ENCODE assay signal across 22 mouse cellular contexts in genomic region chr9:77629708-77630107, GRCm38 (mm10). TPM values are rescaled to one million over a fixed set of nuclear protein-coding genes. Genes with fewer than 3 reads are reported as not detected.
DNase-seq lines count a peak whose midpoint lies in the region; ATAC-seq and TF ChIP-seq lines count a peak whose summit lies in the region.
"Had no signal": no experiment of that assay in that cellular context is flagged by ENCODE, and none has a peak within 500 bp of the region (broad histone marks: within the 10 kb centered on the region; RNA-seq: fewer than 3 reads in every experiment).

No protein-coding gene starts in this region.

- no peak for DNase-seq in heart, adult 2 months
- DNase-seq in heart, postnatal 36 days = no peak
- DNase-seq in liver, adult 2 months (ENCODE audit: extremely low read depth, low read depth, low spot score) = peak; percentile 42
- DNase-seq in liver, postnatal 0 days = no peak
- peak; percentile 66 for DNase-seq in skeletal muscle tissue, adult 2 months (ENCODE audit: low read depth, low spot score)
- no peak for DNase-seq in urinary bladder, postnatal 4 days (ENCODE audit: low spot score in 2 of 2)
- DNase-seq: adrenal gland, adult 2 months; adrenal gland, postnatal 25 days; cerebellum, adult 18-20 months; cerebellum, adult 9-11 months; cerebellum, postnatal 36 days; gastrocnemius, postnatal 14 days; kidney, adult 11 months had no signal

- no peak for TF ChIP-seq CTCF in heart, adult 2 months (IDR thresholded peaks at IDR 0.05)
- no peak for TF ChIP-seq CTCF in liver, adult 2 months (IDR thresholded peaks at IDR 0.05; ENCODE audit: low read depth, low read length)
- no peak for TF ChIP-seq CTCF in liver, postnatal 0 days (IDR thresholded peaks at IDR 0.05; ENCODE audit: low read depth)

- no peak for ATAC-seq in heart, embryonic 16.5 days (replicated peaks; ENCODE audit: extremely low read depth, insufficient read depth, low FRiP score)
- ATAC-seq in heart, embryonic 11.5 days (replicated peaks; ENCODE audit: insufficient number of reproducible peaks, low FRiP score, low TSS enrichment) = no peak
- ATAC-seq in liver, postnatal 0 days = no peak
- ATAC-seq: forebrain, embryonic 14.5 days; hindbrain, postnatal 0 days had no signal

- no peak overlapping the region for H3K4me3 ChIP-seq in heart, adult 2 months
- no peak overlapping the region for H3K4me3 ChIP-seq in heart, embryonic 16.5 days (ENCODE audit: low read length)
- H3K4me3 ChIP-seq in heart, embryonic 11.5 days (ENCODE audit: low read depth, low read length) = no peak overlapping the region
- H3K4me3 ChIP-seq in liver, adult 2 months (ENCODE audit: insufficient read depth, low read depth, low read length) = no peak overlapping the region
- no peak overlapping the region for H3K4me3 ChIP-seq in liver, postnatal 0 days (ENCODE audit: low read depth, low read length)
- H3K4me3 ChIP-seq: embryonic facial prominence, embryonic 15.5 days; erythroblast, embryonic 14.5 days; forebrain, embryonic 10.5 days; hindbrain, embryonic 12.5 days had no signal

- H3K27me3 ChIP-seq in heart, adult 2 months (ENCODE audit: control insufficient read depth, insufficient read depth, low read length) = no peaks in the 10 kb centered on the region
- no peaks in the 10 kb centered on the region for H3K27me3 ChIP-seq in heart, embryonic 16.5 days (ENCODE audit: control insufficient read depth, insufficient read depth, low read length)
- H3K27me3 ChIP-seq in heart, embryonic 11.5 days (ENCODE audit: control insufficient read depth, insufficient read depth, low read length) = no peaks in the 10 kb centered on the region
- no peaks in the 10 kb centered on the region for H3K27me3 ChIP-seq in liver, adult 2 months (ENCODE audit: control insufficient read depth, insufficient read depth, low read length)
- no peaks in the 10 kb centered on the region for H3K27me3 ChIP-seq in liver, postnatal 0 days (ENCODE audit: insufficient read depth, low read length)
- H3K27me3 ChIP-seq: embryonic facial prominence, embryonic 15.5 days; hindbrain, embryonic 12.5 days had no signal

- TF ChIP-seq POLR2A in heart, adult 2 months (IDR thresholded peaks at IDR 0.05; ENCODE audit: insufficient read depth, low read depth, low read length) = no peak
- TF ChIP-seq POLR2A in liver, adult 2 months (IDR thresholded peaks at IDR 0.05; ENCODE audit: extremely low read depth, insufficient read depth, low read length) = no peak

- WGBS in heart, adult 2 months = 10% methylated on average over 5 of the region's 5 CpGs
- 28% methylated on average over 5 of the region's 5 CpGs for WGBS in heart, embryonic 16.5 days
- 57% methylated on average over 5 of the region's 5 CpGs for WGBS in heart, embryonic 11.5 days (ENCODE audit: insufficient replicate concordance)
- WGBS in liver, adult 2 months = 13% methylated on average over 5 of the region's 5 CpGs
- 55% methylated on average over 5 of the region's 5 CpGs for WGBS in liver, postnatal 0 days (ENCODE audit: insufficient replicate concordance)

- H3K9me3 ChIP-seq in heart, embryonic 16.5 days (replicated peaks; ENCODE audit: control insufficient read depth, low read length) = no peaks in the 10 kb centered on the region
- H3K9me3 ChIP-seq in heart, embryonic 11.5 days (replicated peaks; ENCODE audit: control insufficient read depth, low read length) = no peaks in the 10 kb centered on the region
- H3K9me3 ChIP-seq in liver, postnatal 0 days (ENCODE audit: low read length) = no peaks in the 10 kb centered on the region
- H3K9me3 ChIP-seq: embryonic facial prominence, embryonic 15.5 days; forebrain, embryonic 10.5 days; hindbrain, embryonic 12.5 days had no signal

- H3K36me3 ChIP-seq in heart, adult 2 months (ENCODE audit: control insufficient read depth, insufficient read depth, low read length) = peaks cover 6% of the 10 kb centered on the region
- H3K36me3 ChIP-seq in heart, embryonic 16.5 days (ENCODE audit: control insufficient read depth, insufficient read depth) = no peaks in the 10 kb centered on the region
- H3K36me3 ChIP-seq in heart, embryonic 11.5 days (ENCODE audit: control insufficient read depth, insufficient read depth, low read length) = no peaks in the 10 kb centered on the region
- H3K36me3 ChIP-seq in liver, adult 2 months (ENCODE audit: control insufficient read depth, insufficient read depth, low read length) = no peaks in the 10 kb centered on the region
- no peaks in the 10 kb centered on the region for H3K36me3 ChIP-seq in liver, postnatal 0 days (replicated peaks; ENCODE audit: insufficient read depth, low read length)
- H3K36me3 ChIP-seq: embryonic facial prominence, embryonic 15.5 days; forebrain, embryonic 10.5 days; hindbrain, embryonic 12.5 days had no signal

- intact Hi-C loops in heart, adult 2 months (cut with DNase I) = no loop called here
- intact Hi-C loops in heart, postnatal 36 days (cut with DNase I) = no loop called here

- no peak overlapping the region for H3K9ac ChIP-seq in heart, adult 2 months (ENCODE audit: low read depth, low read length)
- no peak overlapping the region for H3K9ac ChIP-seq in heart, embryonic 16.5 days (ENCODE audit: low read length)
- H3K9ac ChIP-seq in heart, embryonic 11.5 days (ENCODE audit: low read depth, low read length) = no peak overlapping the region
- no peak overlapping the region for H3K9ac ChIP-seq in liver, adult 2 months (ENCODE audit: low read depth, low read length)
- H3K9ac ChIP-seq in liver, postnatal 0 days (replicated peaks) = no peak overlapping the region
- H3K9ac ChIP-seq: embryonic facial prominence, embryonic 15.5 days; hindbrain, embryonic 12.5 days had no signal

- peaks cover 1% of the 10 kb centered on the region; the same call in 1 of the 2 replicates for H3K4me1 ChIP-seq in heart, adult 2 months (ENCODE audit: control insufficient read depth, insufficient read depth, low read length)
- H3K4me1 ChIP-seq in heart, embryonic 16.5 days (ENCODE audit: control insufficient read depth, insufficient read depth, low read length) = peaks cover 12% of the 10 kb centered on the region
- H3K4me1 ChIP-seq in heart, embryonic 11.5 days (ENCODE audit: control insufficient read depth, insufficient read depth, low read length) = peaks cover 10% of the 10 kb centered on the region; the same call in 1 of the 2 replicates
- peaks cover 2% of the 10 kb centered on the region; the same call in 1 of the 2 replicates for H3K4me1 ChIP-seq in liver, adult 2 months (ENCODE audit: control insufficient read depth, insufficient read depth, low read length)
- H3K4me1 ChIP-seq in liver, postnatal 0 days (ENCODE audit: insufficient read depth) = no peaks in the 10 kb centered on the region
- H3K4me1 ChIP-seq: embryonic facial prominence, embryonic 15.5 days; forebrain, embryonic 10.5 days; hindbrain, embryonic 12.5 days had no signal

- no peak overlapping the region for H3K4me2 ChIP-seq in heart, embryonic 16.5 days (ENCODE audit: low read depth, low read length)
- H3K4me2 ChIP-seq in heart, embryonic 11.5 days = no peak overlapping the region
- H3K4me2 ChIP-seq in liver, postnatal 0 days (ENCODE audit: low read depth, low read length) = no peak overlapping the region
- H3K4me2 ChIP-seq: embryonic facial prominence, embryonic 15.5 days; hindbrain, embryonic 12.5 days had no signal

- H3K27ac ChIP-seq in heart, adult 2 months = peak overlapping the region; percentile 83
- H3K27ac ChIP-seq in heart, embryonic 16.5 days (ENCODE audit: low read length) = peak overlapping the region; percentile 80
- H3K27ac ChIP-seq in heart, embryonic 11.5 days (ENCODE audit: low read depth, low read length) = no peak overlapping the region
- no peak overlapping the region for H3K27ac ChIP-seq in liver, adult 2 months (replicated peaks; ENCODE audit: insufficient read depth, low read depth, low read length)
- no peak overlapping the region for H3K27ac ChIP-seq in liver, postnatal 0 days (ENCODE audit: low read depth)
- H3K27ac ChIP-seq: embryonic facial prominence, embryonic 15.5 days; forebrain, embryonic 10.5 days; hindbrain, embryonic 12.5 days; hindbrain, postnatal 0 days had no signal

- H3K79me2 ChIP-seq in heart, adult 2 months (replicated peaks; ENCODE audit: control insufficient read depth, insufficient read depth, low read length) = no peaks in the 10 kb centered on the region
- H3K79me2 ChIP-seq in liver, adult 2 months (ENCODE audit: control insufficient read depth, insufficient read depth, low read length) = no peaks in the 10 kb centered on the region

- no peak for TF ChIP-seq EP300 in heart, adult 2 months (IDR thresholded peaks at IDR 0.05; ENCODE audit: insufficient read depth, low read depth, low read length)
- TF ChIP-seq EP300 in liver, postnatal 0 days (IDR thresholded peaks at IDR 0.05; ENCODE audit: low read depth) = no peak

RNA-seq across cellular contexts. Expression of gene Klhl31, which starts 6.6 kb away (rescaled TPM):
- total RNA-seq in heart, adult 2 months (2021) = 100 to 1,000 TPM; 116 to 122 TPM
- polyA plus RNA-seq in heart, adult 2 months (2012; rRNA removed) = 22.4 and 49.2 TPM in 2 replicates
- 100 to 1,000 TPM; 133 to 143 TPM for total RNA-seq in heart, postnatal 36 days (2021)
- 54.2 and 59.9 TPM in 2 replicates for polyA plus RNA-seq in heart, embryonic 16.5 days (2015; fragmentation: Nextera tagmentation; extraction: Ambion mirVana)
- polyA plus RNA-seq in heart, embryonic 11.5 days (2014; fragmentation: Nextera tagmentation; extraction: Ambion mirVana) = 50.5 and 64.4 TPM in 2 replicates
- total RNA-seq in liver, adult 2 months (2014; rRNA removed) = 0.18 TPM in 1 of 2 replicates, not detected in the other
- polyA plus RNA-seq in liver, adult 2 months (2012; rRNA removed) = not detected in 2 replicates
- 0.06 and 0.67 TPM in 2 replicates for polyA plus RNA-seq in liver, postnatal 0 days (2015; fragmentation: Nextera tagmentation; extraction: Ambion mirVana)
- total RNA-seq: granulocyte monocyte progenitor cell, adult 5-6 weeks had no signal
- polyA plus RNA-seq: adrenal gland, adult 2 months; erythroblast, embryonic 14.5 days had no signal

Comparison
In these comparisons a context has a peak if more than half of its experiments do, and no peak if none do; other contexts are left out.
1. DNase-seq: peak in liver, adult 2 months (single experiment) and skeletal muscle tissue, adult 2 months (single experiment); none in heart, adult 2 months (0 of 2), heart, postnatal 36 days (0 of 2), liver, postnatal 0 days (single experiment) and urinary bladder, postnatal 4 days (0 of 2).
2. H3K27ac ChIP-seq: peak in heart, adult 2 months (single experiment) and heart, embryonic 16.5 days (single experiment); none in heart, embryonic 11.5 days (single experiment), liver, adult 2 months (single experiment) and liver, postnatal 0 days (single experiment).
3. RNA of gene Klhl31, which starts 6.6 kb away (polyA plus RNA-seq): 54.2 to 59.9 TPM in heart, embryonic 16.5 days, 50.5 to 64.4 TPM in heart, embryonic 11.5 days and 22.4 to 49.2 TPM in heart, adult 2 months; 0.06 to 0.67 TPM in liver, postnatal 0 days and not detected in liver, adult 2 months; every median in the first group is over 10 times any median in the second.